Mouse (Mus musculus): ENCODE measurements around the gene Aif1.

GRCm38 (mm10) chr17:35218516-35219193 is 42.8 kb upstream of the Aif1 start:
- TF ChIP-seq POLR2A (IDR thresholded peaks at IDR 0.05; ENCODE audit: low read depth, low read length) (no peak), CTCF (conservative IDR thresholded peaks at IDR 0.05; ENCODE audit: insufficient read depth, insufficient read length, low read depth, low read length) (no peak)
